Mouse (Mus musculus) kidney, adult 2 months (tissue): ENCODE data around the gene Kirrel3. TPM values are rescaled to one million over a fixed set of nuclear protein-coding genes. Genes with fewer than 3 reads are reported as not detected.

Experiments
- DNase-seq: peaks from one replicate; pipeline ENCODE4 v3.0.0; 2021
- H3K27ac ChIP-seq: fragments of 200-500 bp; 2 replicates; pipeline ENCODE4 v1.5.1; 2012; ENCODE audit warnings: low read depth, low read length, control low read depth, inconsistent platforms; ENCODE audit not compliant: insufficient read depth
- H3K27me3 ChIP-seq: fragments of 200-500 bp; replicated peaks from 2 replicates; pipeline ENCODE4 v1.6.1; 2012; ENCODE audit warnings: mild to moderate bottlenecking, moderate library complexity, low read length, inconsistent platforms; ENCODE audit not compliant: control insufficient read depth, insufficient read depth
- H3K36me3 ChIP-seq: fragments of 200-500 bp; 2 replicates; pipeline ENCODE4 v1.6.1; 2012; ENCODE audit warnings: mild to moderate bottlenecking, moderate library complexity, low read length, inconsistent platforms; ENCODE audit not compliant: control insufficient read depth, insufficient read depth
- H3K4me1 ChIP-seq: fragments of 200-500 bp; 2 replicates; pipeline ENCODE4 v1.6.1; 2011; ENCODE audit warnings: low read length; ENCODE audit not compliant: control insufficient read depth, insufficient read depth
- H3K4me3 ChIP-seq: fragments of 200-500 bp; 2 replicates; pipeline ENCODE4 v1.5.1; 2011; ENCODE audit warnings: mild to moderate bottlenecking, low read depth, low read length, control low read depth; ENCODE audit not compliant: insufficient read depth
- CTCF ChIP-seq: fragments of 200-500 bp; conservative IDR thresholded peaks from 2 replicates; pipeline ENCODE4 v1.5.1; 2011; ENCODE audit warnings: low read depth, mild to moderate bottlenecking, control low read depth, low read length, moderate library complexity, mixed read lengths; ENCODE audit not compliant: insufficient read depth, insufficient read length
- POLR2A ChIP-seq: fragments of 200-500 bp; IDR thresholded peaks from one replicate; pipeline ENCODE4 v1.6.1; 2011; ENCODE audit warnings: low read depth, low read length, control low read depth
- WGBS: fragments of 180-500 bp; shearing (Covaris S2); methylation state at CpG from one replicate; pipeline ENCODE4 v1.1.7; 2018; 5-methylcytosine and 5-hydroxymethylcytosine counted together
- polyA plus RNA-seq: library from polyadenylated mRNA; depleted of rRNA; stranded (reverse); fragments of >200 nt; gene quantifications from 2 replicates; pipeline ENCODE4 v1.2.3, GENCODE M21; 2012

The Kirrel3 gene
- polyA plus RNA-seq, 1 experiment, result 0.47 TPM

DNA sequence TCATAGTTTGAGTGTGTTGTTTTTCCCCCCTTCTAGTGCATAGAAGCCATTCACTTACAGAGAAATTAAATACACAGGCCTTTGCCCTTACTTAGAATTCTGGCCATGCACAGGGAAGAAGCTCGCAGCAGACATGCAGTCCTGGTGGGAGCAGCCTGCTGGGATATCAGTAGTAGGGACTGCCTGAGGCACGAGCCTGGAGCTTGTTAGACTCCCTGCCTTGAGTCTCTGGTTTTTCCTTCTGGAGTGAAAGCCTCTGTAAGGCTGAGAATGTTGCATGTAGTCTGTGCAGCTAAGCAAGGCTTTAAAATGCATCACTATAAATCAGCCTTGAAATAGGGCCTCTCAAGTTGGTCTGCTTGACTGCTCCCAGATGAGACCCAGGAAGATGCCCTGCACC, 70.0 kb downstream of the Kirrel3 start:
- H3K36me3 ChIP-seq, result no peaks in the 10 kb centered on the region
- DNase-seq, result no peak
- H3K4me1 ChIP-seq, result no peaks in the 10 kb centered on the region
- no peak overlapping the region for H3K4me3 ChIP-seq
- 43% methylated on average over 2 of the region's 2 CpGs for WGBS
- no peaks in the 10 kb centered on the region for H3K27me3 ChIP-seq
- no peak overlapping the region for H3K27ac ChIP-seq
- no peak for TF ChIP-seq CTCF
- TF ChIP-seq POLR2A, result no peak

GRCm38 (mm10) chr9:34557846-34558245, 72.2 kb downstream of the Kirrel3 start:
- Histone ChIP-seq H3K27me3 (no peaks in the 10 kb centered on the region), H3K27ac (no peak overlapping the region), H3K4me1 (no peaks in the 10 kb centered on the region), H3K4me3 (no peak overlapping the region), H3K36me3 (no peaks in the 10 kb centered on the region)
- TF ChIP-seq POLR2A, result no peak
- TF ChIP-seq CTCF, result no peak
- DNase-seq, result no peak
- 55% methylated on average over 5 of the region's 5 CpGs for WGBS

- H3K27me3 ChIP-seq, result no peaks in the 10 kb centered on the region
- no peaks in the 10 kb centered on the region for H3K36me3 ChIP-seq
- TF ChIP-seq POLR2A, result no peak
- TF ChIP-seq CTCF, result no peak
- H3K4me1 ChIP-seq, result no peaks in the 10 kb centered on the region
- WGBS, result 30% methylated on average over 8 of the region's 8 CpGs
- H3K4me3 ChIP-seq, result no peak overlapping the region
- DNase-seq, result peak; percentile 15
- no peak overlapping the region for H3K27ac ChIP-seq
Measured at GRCm38 (mm10) chr9:34558291-34558899, 72.7 kb downstream of the Kirrel3 start.

- DNase-seq, result no peak
Measured at GRCm38 (mm10) chr9:34559102-34559501, 73.4 kb downstream of the Kirrel3 start.

GRCm38 (mm10) chr9:34561281-34561680, 75.6 kb downstream of the Kirrel3 start:
- no peaks in the 10 kb centered on the region for H3K27me3 ChIP-seq
- DNase-seq, result no peak
- H3K27ac ChIP-seq, result no peak overlapping the region
- WGBS, result 57% methylated on average over 1 of the region's 1 CpGs
- TF ChIP-seq CTCF, result no peak
- no peak for TF ChIP-seq POLR2A
- no peaks in the 10 kb centered on the region for H3K36me3 ChIP-seq
- no peak overlapping the region for H3K4me3 ChIP-seq
- H3K4me1 ChIP-seq, result no peaks in the 10 kb centered on the region

More at GRCm38 (mm10) chr9:34559102-34559501, 73.4 kb downstream of the Kirrel3 start:
- H3K27ac ChIP-seq, result no peak overlapping the region
- no peaks in the 10 kb centered on the region for H3K27me3 ChIP-seq
- no peaks in the 10 kb centered on the region for H3K36me3 ChIP-seq
- H3K4me1 ChIP-seq, result no peaks in the 10 kb centered on the region
- no peak overlapping the region for H3K4me3 ChIP-seq
- TF ChIP-seq CTCF, result no peak
- TF ChIP-seq POLR2A, result no peak
- WGBS, result 48% methylated on average over 9 of the region's 9 CpGs

- H3K36me3 ChIP-seq, result no peaks in the 10 kb centered on the region
- no peak for TF ChIP-seq CTCF
- no peak for TF ChIP-seq POLR2A
- no peak overlapping the region for H3K4me3 ChIP-seq
- no peak overlapping the region for H3K27ac ChIP-seq
- DNase-seq, result peak; percentile 11
- H3K27me3 ChIP-seq, result no peaks in the 10 kb centered on the region
- no peaks in the 10 kb centered on the region for H3K4me1 ChIP-seq
- WGBS, result 52% methylated on average over 9 of the region's 9 CpGs
Measured at GRCm38 (mm10) chr9:34562437-34563000, 76.8 kb downstream of the Kirrel3 start.

- Histone ChIP-seq H3K4me3 (no peak overlapping the region), H3K27me3 (no peaks in the 10 kb centered on the region), H3K27ac (no peak overlapping the region), H3K4me1 (no peaks in the 10 kb centered on the region), H3K36me3 (no peaks in the 10 kb centered on the region)
- DNase-seq, result no peak
- no peak for TF ChIP-seq CTCF
- no peak for TF ChIP-seq POLR2A
- 72% methylated on average over 4 of the region's 4 CpGs for WGBS
Measured at GRCm38 (mm10) chr9:34573906-34574305, 88.2 kb downstream of the Kirrel3 start.
